Mouse (Mus musculus) kidney, adult 2 months (tissue): Measurements from ENCODE around the gene Ankrd40. TPM values are rescaled to one million over a fixed set of nuclear protein-coding genes. Genes with fewer than 3 reads are reported as not detected.
A peak's percentile ranks its signal among the peaks of the same experiment; 100 is the strongest.

Source experiments
- DNase-seq: peaks from one replicate; pipeline ENCODE4 v3.0.0; 2021
- H3K27ac ChIP-seq: fragments of 200-500 bp; 2 replicates; pipeline ENCODE4 v1.5.1; 2012; ENCODE audit warnings: low read depth, low read length, control low read depth, inconsistent platforms; ENCODE audit not compliant: insufficient read depth
- H3K27me3 ChIP-seq: fragments of 200-500 bp; replicated peaks from 2 replicates; pipeline ENCODE4 v1.6.1; 2012; ENCODE audit warnings: mild to moderate bottlenecking, moderate library complexity, low read length, inconsistent platforms; ENCODE audit not compliant: control insufficient read depth, insufficient read depth
- H3K36me3 ChIP-seq: fragments of 200-500 bp; 2 replicates; pipeline ENCODE4 v1.6.1; 2012; ENCODE audit warnings: mild to moderate bottlenecking, moderate library complexity, low read length, inconsistent platforms; ENCODE audit not compliant: control insufficient read depth, insufficient read depth
- H3K4me1 ChIP-seq: fragments of 200-500 bp; 2 replicates; pipeline ENCODE4 v1.6.1; 2011; ENCODE audit warnings: low read length; ENCODE audit not compliant: control insufficient read depth, insufficient read depth
- H3K4me3 ChIP-seq: fragments of 200-500 bp; 2 replicates; pipeline ENCODE4 v1.5.1; 2011; ENCODE audit warnings: mild to moderate bottlenecking, low read depth, low read length, control low read depth; ENCODE audit not compliant: insufficient read depth
- CTCF ChIP-seq: fragments of 200-500 bp; conservative IDR thresholded peaks from 2 replicates; pipeline ENCODE4 v1.5.1; 2011; ENCODE audit warnings: low read depth, mild to moderate bottlenecking, control low read depth, low read length, moderate library complexity, mixed read lengths; ENCODE audit not compliant: insufficient read depth, insufficient read length
- POLR2A ChIP-seq: fragments of 200-500 bp; IDR thresholded peaks from one replicate; pipeline ENCODE4 v1.6.1; 2011; ENCODE audit warnings: low read depth, low read length, control low read depth
- WGBS: fragments of 180-500 bp; shearing (Covaris S2); methylation state at CpG from one replicate; pipeline ENCODE4 v1.1.7; 2018; 5-methylcytosine and 5-hydroxymethylcytosine counted together
- polyA plus RNA-seq: library from polyadenylated mRNA; depleted of rRNA; stranded (reverse); fragments of >200 nt; gene quantifications from 2 replicates; pipeline ENCODE4 v1.2.3, GENCODE M21; 2012

Gene Ankrd40
- polyA plus RNA-seq, 1 experiment = 139 TPM

DNA sequence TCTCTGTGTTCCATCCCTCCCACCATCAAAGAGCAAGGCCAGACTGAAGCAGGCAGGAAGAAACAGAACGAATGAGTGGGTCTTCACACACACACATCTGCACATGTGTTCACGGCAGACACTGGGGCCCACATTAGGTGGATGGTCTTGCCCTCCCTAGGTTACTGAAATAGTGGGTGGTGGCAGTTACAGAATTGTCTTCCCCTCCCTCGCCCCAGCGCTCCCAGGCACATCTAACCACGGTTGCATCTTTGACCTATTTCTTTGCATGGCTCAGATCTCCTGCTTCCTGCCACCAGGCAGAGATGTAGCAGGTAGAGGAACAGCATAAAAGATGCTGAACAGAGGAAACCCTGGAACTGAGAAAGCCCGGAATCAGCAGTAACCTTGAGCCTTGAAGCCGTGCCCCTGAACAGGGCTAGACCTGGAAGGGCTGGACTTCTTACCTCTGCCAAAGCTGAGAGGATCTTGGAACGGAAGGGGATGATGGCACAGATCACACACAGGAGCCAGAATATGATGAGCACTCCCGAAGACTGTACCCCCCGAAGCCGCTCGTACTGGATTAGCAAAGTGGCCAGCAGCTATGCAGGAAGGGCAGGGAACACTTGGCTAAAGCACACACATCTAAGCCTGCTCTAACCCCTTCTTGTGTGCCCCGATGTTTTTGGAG is 46.6 kb downstream of the Ankrd40 start:
- no peak for TF ChIP-seq POLR2A
- no peak for TF ChIP-seq CTCF
- H3K27me3 ChIP-seq = no peaks in the 10 kb centered on the region
- no peaks in the 10 kb centered on the region for H3K36me3 ChIP-seq
- DNase-seq = no peak
- H3K27ac ChIP-seq = no peak overlapping the region
- no peaks in the 10 kb centered on the region for H3K4me1 ChIP-seq
- 86% methylated on average over 13 of the region's 13 CpGs for WGBS
- H3K4me3 ChIP-seq = no peak overlapping the region

- no peaks in the 10 kb centered on the region for H3K27me3 ChIP-seq
- TF ChIP-seq POLR2A = no peak
- TF ChIP-seq CTCF = no peak
- DNase-seq = peak; percentile 61
- H3K36me3 ChIP-seq = no peaks in the 10 kb centered on the region
- 24% methylated on average over 2 of the region's 2 CpGs for WGBS
- no peak overlapping the region for H3K27ac ChIP-seq
- no peaks in the 10 kb centered on the region for H3K4me1 ChIP-seq
- no peak overlapping the region for H3K4me3 ChIP-seq
Measured at GRCm38 (mm10) chr11:94379061-94379460, 51.3 kb downstream of the Ankrd40 start.

- DNase-seq = no peak
- TF ChIP-seq CTCF (no peak), POLR2A (no peak)
- Histone ChIP-seq H3K27ac (no peak overlapping the region), H3K4me3 (no peak overlapping the region), H3K4me1 (no peaks in the 10 kb centered on the region), H3K36me3 (no peaks in the 10 kb centered on the region), H3K27me3 (no peaks in the 10 kb centered on the region)
- WGBS = 72% methylated on average over 8 of the region's 8 CpGs
Measured at GRCm38 (mm10) chr11:94379736-94380135, 51.9 kb downstream of the Ankrd40 start.

DNA sequence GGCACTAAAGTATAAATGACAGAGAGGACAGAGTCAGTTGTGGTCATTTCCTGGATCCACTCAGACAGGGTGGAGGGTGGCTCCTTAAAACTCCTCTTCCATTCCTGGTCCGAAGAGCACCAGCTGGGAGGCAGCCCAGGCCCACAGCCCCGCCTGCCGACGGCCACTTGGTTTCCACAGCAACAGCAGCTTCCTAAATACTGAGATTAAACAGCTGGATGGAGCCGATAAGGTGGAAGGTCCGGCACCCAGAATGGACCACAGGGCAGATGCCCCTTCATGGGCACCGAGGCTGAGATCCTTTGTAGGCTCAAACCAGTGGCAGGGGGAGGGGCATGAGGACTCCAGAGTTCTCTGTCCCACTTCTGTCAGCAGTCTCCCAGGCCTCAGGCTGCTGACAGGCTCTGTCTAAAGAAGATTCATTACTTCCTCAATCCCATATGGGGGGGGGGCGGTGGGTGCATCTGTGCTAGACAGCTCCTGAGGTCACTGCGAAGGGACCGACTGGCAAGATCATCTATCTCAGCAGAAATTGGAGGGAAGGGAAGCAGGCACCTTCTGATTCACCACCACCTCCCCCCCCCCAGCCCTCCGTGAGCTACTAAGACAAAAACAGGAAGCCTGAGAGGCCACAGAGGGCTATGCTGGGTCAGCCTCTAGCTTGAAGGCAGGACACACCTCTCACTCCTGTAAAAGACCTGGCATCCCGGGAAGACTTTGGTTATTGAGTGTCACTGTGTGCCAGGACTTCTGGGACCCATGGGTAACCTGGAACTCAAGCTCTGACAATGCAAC is 58.4 kb downstream of the Ankrd40 start:
- WGBS = 21% methylated on average over 12 of the region's 12 CpGs
- H3K4me1 ChIP-seq = peaks cover 5% of the 10 kb centered on the region; the same call in 1 of the 2 replicates
- TF ChIP-seq POLR2A = no peak
- no peak for TF ChIP-seq CTCF
- no peaks in the 10 kb centered on the region for H3K36me3 ChIP-seq
- no peaks in the 10 kb centered on the region for H3K27me3 ChIP-seq
- H3K4me3 ChIP-seq = no peak overlapping the region
- H3K27ac ChIP-seq = peak overlapping the region; percentile 41; the same call in 1 of the 2 replicates
- peak; percentile 76 for DNase-seq

DNA sequence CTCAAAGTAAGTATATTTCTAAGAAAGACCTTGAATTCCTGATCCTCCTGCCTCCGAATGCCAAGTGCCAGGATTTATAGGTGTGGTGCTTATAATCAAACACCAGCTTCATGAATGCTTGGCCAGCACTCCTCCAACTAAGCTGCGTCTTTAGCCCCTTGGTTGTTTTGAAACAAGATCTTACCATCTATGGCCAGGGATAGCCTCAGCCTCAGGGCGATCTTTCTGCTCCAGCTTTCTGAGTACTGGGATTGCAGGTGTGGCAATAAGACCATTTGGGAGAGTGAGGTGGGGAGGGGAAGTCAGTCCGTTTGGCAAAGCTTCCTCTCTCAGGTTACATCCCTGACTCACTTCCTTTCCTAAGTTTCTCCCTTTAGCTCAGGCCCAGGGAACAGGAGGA is 60.0 kb downstream of the Ankrd40 start:
- Histone ChIP-seq H3K27ac (no peak overlapping the region), H3K4me1 (peaks cover 5% of the 10 kb centered on the region; the same call in 1 of the 2 replicates), H3K27me3 (no peaks in the 10 kb centered on the region), H3K36me3 (no peaks in the 10 kb centered on the region), H3K4me3 (no peak overlapping the region)
- 80% methylated on average over 4 of the region's 4 CpGs for WGBS
- TF ChIP-seq CTCF (no peak), POLR2A (no peak)
- no peak for DNase-seq

- Histone ChIP-seq H3K36me3 (no peaks in the 10 kb centered on the region), H3K4me3 (no peak overlapping the region), H3K4me1 (peaks cover 5% of the 10 kb centered on the region; the same call in 1 of the 2 replicates), H3K27ac (no peak overlapping the region), H3K27me3 (no peaks in the 10 kb centered on the region)
- TF ChIP-seq POLR2A (no peak), CTCF (no peak)
- no peak for DNase-seq
- WGBS = 92% methylated on average over 4 of the region's 4 CpGs
Measured at GRCm38 (mm10) chr11:94389021-94389420, 61.2 kb downstream of the Ankrd40 start.
